Mouse (Mus musculus) brain, embryonic 14.5 days (tissue): Measurements from ENCODE around the gene Olfr1373.

Experiments used
- CTCF ChIP-seq: fragments of 200-500 bp; IDR thresholded peaks from 2 replicates; pipeline ENCODE4 v1.5.1; 2012; ENCODE audit warnings: inconsistent platforms, mild to moderate bottlenecking, moderate library complexity, borderline replicate concordance; ENCODE audit not compliant: insufficient read depth, insufficient read length; ENCODE audit errors: extremely low read depth
- POLR2A ChIP-seq: fragments of 200-500 bp; IDR thresholded peaks from 2 replicates; pipeline ENCODE4 v1.6.1; 2012; ENCODE audit warnings: mild to moderate bottlenecking, inconsistent platforms, borderline replicate concordance; ENCODE audit not compliant: poor library complexity, insufficient read depth, insufficient read length, severe bottlenecking; ENCODE audit errors: extremely low read depth

- no peak for TF ChIP-seq CTCF
- no peak for TF ChIP-seq POLR2A
These were observed 18.2 kb downstream of the Olfr1373 start for GRCm38 (mm10) chr11:52127169-52127568.
